Mouse (Mus musculus): ENCODE results near the gene Crygc. TPM values are rescaled to one million over a fixed set of nuclear protein-coding genes. Genes with fewer than 3 reads are reported as not detected.

Crygc gene
- total RNA-seq (2015; ENCODE audit: low replicate concordance) (not detected in 2 replicates), total RNA-seq (2017; ENCODE audit: low replicate concordance) (not detected in 2 replicates)

GRCm38 (mm10) chr1:65073589-65073988 lies at the start of gene Crygc:
Crygc (minus strand) TSS chr1:65073689.
- no peak for ATAC-seq (replicated peaks; ENCODE audit: low FRiP score, poor library complexity, severe bottlenecking)

DNA sequence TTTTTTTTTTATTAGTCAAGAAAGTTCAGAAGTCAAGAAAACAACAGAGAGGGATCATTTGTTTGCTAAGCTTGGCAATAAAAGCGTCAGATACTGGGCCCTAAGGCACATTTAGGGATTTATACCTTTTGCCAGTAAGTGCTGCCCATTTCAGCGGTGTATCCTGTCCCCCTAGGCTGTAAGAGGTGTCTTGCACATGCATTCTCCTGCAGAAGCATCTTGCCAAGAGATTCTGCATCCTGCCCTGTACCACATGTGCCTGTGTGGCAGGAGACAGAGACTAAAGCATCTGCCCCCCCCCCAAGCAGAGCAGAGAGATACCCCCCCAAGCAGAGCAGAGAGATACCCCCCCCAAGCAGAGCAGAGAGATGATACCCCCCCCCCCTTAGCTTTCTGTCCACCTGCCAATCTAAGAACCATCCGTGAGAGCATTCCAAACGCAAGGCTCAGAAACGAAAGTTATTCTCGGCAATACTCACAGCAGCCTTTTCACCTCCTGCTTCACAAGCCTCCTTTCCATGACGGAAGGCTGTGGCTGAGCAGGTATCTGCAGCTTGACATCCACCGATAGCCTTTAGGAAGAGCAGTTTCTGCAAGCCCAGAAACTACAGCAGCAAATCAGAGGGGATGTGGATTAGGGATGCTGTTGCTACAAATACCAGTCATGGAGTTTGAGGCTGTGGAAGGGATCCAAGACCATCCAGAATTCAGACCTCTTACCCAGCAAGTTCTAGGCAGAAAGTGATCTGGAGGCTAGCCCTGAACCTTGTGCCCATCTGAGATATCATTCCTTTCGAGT lies 49.3 kb upstream of the Crygc start, which contains the start of gene D630023F18Rik:
TSS of gene D630023F18Rik (minus strand) at position 641 of the 799 bp plus-strand sequence.
- no peak for ATAC-seq (replicated peaks; ENCODE audit: low FRiP score, poor library complexity, severe bottlenecking)

- ATAC-seq (replicated peaks; ENCODE audit: low FRiP score, poor library complexity, severe bottlenecking) = no peak
Measured at GRCm38 (mm10) chr1:65119438-65119837, 45.9 kb upstream of the Crygc start, which contains the start of gene Gm28845. Gm28845 (minus strand) TSS chr1:65119558.

- no peak for ATAC-seq (replicated peaks; ENCODE audit: low FRiP score, poor library complexity, severe bottlenecking)
Measured at GRCm38 (mm10) chr1:65118150-65118913, 44.8 kb upstream of the Crygc start.

DNA sequence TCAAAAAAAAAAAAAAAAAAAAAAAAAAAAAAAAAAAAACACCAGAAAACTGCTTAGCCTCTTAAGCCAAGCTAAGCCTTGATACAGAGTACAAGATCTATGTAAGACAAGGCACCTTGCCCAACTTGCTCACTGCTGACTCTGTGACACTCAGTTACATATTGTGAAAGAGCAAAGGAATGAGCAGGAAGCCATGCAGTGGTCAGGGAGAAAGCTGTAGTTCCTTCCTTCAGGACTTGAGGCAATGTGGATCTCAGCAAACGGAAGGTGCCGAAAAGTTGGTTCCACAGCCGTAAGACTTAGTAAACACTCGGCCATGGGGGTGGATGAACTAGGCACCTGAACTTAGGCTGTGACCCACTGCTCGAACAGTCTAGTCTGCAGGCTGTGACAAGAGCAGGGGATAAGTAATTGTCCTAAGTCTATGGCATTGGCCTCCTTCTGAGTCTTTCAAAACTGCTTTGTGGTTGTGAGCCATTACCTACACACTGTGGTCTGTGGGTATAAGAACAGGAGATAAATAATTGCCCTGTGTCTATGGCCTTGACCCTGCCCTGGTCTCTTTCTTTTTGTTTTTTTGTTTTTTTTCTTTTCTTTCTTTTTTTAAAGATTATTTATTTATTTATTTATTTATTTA lies 40.2 kb upstream of the Crygc start:
- ATAC-seq (replicated peaks; ENCODE audit: low FRiP score, poor library complexity, severe bottlenecking) = no peak

DNA sequence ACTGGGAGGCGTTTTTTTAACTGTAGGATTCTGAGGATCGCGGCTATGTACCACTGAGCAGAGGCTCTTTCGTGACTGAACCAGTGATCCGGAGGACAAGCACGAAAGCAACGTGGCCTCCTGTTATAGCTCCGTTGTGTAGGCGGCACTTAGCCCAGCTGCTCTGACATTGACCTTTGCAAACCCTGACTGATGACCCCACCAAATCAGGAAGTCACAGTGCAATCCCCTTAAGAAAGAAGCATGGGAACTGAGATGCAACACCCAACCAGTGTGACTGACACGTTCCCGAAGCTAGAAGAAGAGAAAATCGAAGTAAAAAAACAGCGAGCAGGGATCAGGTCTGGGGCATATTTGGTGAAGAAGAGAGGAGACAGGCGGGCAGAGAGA lies 39.3 kb upstream of the Crygc start:
- ATAC-seq (replicated peaks; ENCODE audit: low FRiP score, poor library complexity, severe bottlenecking) = no peak

GRCm38 (mm10) chr1:65112031-65112806 lies 38.7 kb upstream of the Crygc start:
- ATAC-seq (replicated peaks; ENCODE audit: low FRiP score, poor library complexity, severe bottlenecking) = no peak

DNA sequence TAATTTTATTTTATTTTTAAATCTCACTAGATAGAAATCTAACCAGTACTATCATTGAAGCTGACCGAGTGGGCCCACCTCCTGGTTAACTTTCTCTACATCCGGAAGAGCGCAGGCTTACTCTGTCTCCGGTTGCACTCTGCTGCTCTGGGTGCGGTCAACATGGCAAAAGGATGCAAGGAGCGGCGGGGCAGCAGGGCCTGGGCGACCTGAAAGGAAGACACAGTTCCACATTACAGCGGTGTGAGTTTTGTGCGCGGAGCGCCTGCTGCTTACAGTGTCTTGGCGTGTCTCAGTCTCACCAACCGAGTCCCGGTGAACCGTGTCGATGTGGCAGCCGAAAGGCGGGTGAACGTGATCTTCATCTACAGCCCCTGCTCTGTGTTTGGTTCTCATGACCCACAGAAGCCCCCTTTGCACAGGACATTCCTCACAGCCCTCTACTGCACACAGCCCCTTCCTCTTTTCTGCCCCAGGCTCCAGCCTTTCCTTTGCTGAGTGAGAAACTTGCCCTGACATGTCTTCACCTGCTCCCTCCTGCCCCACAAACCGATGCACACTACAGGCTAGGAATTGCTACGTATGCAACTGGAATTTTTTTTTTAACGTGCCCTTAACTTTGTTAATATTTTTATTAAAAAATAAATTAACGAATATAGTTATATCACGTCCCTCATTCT lies 36.4 kb upstream of the Crygc start:
- no peak for ATAC-seq (replicated peaks; ENCODE audit: low FRiP score, poor library complexity, severe bottlenecking)

DNA sequence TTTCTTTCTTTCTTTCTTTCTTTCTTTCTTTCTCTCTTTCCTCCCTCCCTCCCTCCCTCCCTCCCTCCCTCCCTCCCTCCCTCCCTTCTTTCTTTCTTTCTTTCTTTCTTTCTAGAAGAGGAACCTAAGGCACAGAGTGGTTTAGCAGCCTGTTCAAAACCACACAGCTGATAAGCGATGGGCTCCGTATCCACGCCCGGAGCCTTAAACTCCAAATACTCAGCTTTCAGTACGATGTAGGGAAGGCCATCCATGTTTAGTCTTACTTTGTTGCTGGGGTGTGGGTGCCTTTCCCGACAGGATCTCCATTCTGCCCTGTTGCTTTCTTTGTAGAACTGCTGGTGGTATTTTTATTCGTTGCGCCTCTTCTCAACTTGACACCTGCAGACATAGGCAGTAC lies 35.7 kb upstream of the Crygc start:
- ATAC-seq (replicated peaks; ENCODE audit: low FRiP score, poor library complexity, severe bottlenecking) = no peak

DNA sequence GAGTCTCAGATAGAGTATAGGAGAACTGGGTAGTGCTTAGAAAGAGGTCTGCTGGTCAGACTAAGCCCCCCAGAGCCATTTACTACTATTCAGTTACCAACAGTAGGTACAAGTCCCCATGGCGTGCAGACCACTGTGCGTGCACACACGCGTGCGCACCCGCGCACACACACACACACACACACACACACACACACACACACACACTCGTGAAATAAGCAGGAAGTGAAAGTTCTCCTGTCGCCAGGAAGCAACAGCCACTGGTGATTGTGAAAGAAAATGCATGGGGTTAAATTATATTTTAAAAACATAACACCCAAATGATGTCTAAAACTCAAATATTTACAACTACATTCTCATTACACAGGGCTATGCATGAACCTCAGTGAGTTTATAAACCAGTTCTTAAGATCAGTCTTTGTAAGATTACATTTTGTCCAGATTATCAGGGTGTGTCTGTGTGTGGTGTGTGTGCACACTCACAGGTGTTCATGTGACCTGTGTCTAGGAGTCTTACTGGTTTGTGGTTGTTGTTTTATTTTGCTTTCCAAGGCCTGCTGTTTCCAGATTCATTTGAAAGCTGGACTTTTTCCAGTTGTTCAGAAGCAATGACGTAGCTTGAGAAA lies 34.3 kb upstream of the Crygc start:
- no peak for ATAC-seq (replicated peaks; ENCODE audit: low FRiP score, poor library complexity, severe bottlenecking)

DNA sequence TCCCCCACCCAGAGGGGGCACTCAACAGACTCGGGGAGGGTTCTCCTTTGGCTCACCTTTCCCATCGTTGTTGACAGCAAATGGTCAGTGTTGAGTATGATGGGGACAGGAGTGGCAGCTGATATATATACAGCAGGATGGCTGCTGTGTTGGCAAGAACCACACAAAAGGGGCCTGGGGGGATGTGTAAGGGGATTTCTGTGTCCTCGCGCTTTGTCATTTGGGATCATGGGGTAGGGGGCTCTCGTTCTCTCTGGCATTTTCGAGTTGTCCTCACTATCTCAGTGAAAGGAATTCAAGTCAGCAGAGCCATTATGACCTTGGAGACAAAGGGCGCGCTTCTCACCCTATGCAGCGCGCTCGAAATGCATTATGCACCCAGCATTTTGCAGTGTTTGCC lies 29.8 kb upstream of the Crygc start, which contains the start of gene Cryga:
TSS of gene Cryga (minus strand) at position 101 of the 400 bp plus-strand sequence.
- ATAC-seq (replicated peaks; ENCODE audit: low FRiP score, poor library complexity, severe bottlenecking) = no peak

DNA sequence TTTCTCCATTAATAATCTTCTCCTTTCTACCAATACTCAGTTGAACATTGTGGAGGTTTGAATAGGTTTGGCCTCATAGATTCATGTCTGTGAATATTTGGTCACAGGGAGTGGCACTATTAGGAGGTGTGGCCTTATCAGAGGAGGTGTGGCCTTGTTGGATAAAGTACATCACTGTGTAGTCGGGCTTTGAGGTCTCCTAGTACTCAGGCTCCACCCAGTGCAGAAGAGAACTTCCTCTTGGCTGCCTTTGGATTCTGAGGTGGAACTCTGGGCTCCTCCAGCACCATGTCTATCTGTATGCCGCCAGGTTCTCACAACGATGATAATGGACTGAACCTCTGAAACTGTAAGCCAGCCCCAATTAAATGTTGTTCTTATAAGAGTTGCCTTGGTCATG lies 23.5 kb upstream of the Crygc start:
- ATAC-seq (replicated peaks; ENCODE audit: low FRiP score, poor library complexity, severe bottlenecking) = no peak

- no peak for ATAC-seq (replicated peaks; ENCODE audit: low FRiP score, poor library complexity, severe bottlenecking)
Measured at GRCm38 (mm10) chr1:65091566-65091965, 18.1 kb upstream of the Crygc start.

DNA sequence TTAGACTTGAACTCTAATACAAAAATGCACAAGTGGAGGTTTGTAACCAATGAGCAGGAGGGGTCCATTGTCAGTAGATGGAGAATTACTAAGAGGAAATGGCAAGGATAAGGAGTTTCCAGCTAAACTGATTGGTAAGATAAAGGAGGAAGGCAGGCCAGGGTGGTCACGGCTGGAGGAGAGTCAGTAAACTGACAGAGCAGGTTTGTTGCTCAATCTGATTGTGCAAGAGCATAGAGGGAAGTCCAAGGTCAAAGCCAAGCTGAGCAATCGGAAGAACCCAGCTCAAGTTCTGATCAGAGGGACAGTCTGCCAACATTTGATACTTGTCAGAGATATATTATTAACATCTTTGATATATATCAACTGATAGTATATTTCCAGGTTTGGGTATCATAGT lies 16.9 kb upstream of the Crygc start:
- ATAC-seq (replicated peaks; ENCODE audit: low FRiP score, poor library complexity, severe bottlenecking) = no peak

GRCm38 (mm10) chr1:65088567-65089356 lies 15.3 kb upstream of the Crygc start:
- ATAC-seq (replicated peaks; ENCODE audit: low FRiP score, poor library complexity, severe bottlenecking) = no peak

GRCm38 (mm10) chr1:65082188-65082587 lies 8.7 kb upstream of the Crygc start, which contains the start of gene Crygb:
Crygb (minus strand) TSS chr1:65082288.
- no peak for ATAC-seq (replicated peaks; ENCODE audit: low FRiP score, poor library complexity, severe bottlenecking)

GRCm38 (mm10) chr1:65075607-65076006 lies 2.1 kb upstream of the Crygc start:
- ATAC-seq (replicated peaks; ENCODE audit: low FRiP score, poor library complexity, severe bottlenecking) = no peak

GRCm38 (mm10) chr1:65067842-65068241 lies 5.6 kb downstream of the Crygc start:
- no peak for ATAC-seq (replicated peaks; ENCODE audit: low FRiP score, poor library complexity, severe bottlenecking)

Data from erythroid progenitor cell, adult 5-6 weeks (primary cell).